Mouse (Mus musculus) liver, embryonic 11.5 days (tissue): ENCODE measurements around the gene Tshz3. TPM values are rescaled to one million over a fixed set of nuclear protein-coding genes. Genes with fewer than 3 reads are reported as not detected.

Source experiments
- ATAC-seq: fragments of 200-750 bp; cut with Nextera tagmentation; replicated peaks from 2 replicates; pipeline ENCODE4 v1.8.0; 2017; ENCODE audit warnings: moderate number of reproducible peaks, mild to moderate bottlenecking, moderate TSS enrichment, moderate library complexity; ENCODE audit not compliant: low FRiP score
- DNase-seq: peaks from one replicate; pipeline ENCODE4 v3.0.0-alpha.2; 2017; ENCODE audit warnings: low spot score
- H3K27ac ChIP-seq: fragments of 300-500 bp; sonication (generic); 2 replicates; pipeline ENCODE4 v1.5.1; 2014; ENCODE audit warnings: mild to moderate bottlenecking, low read depth, low read length, control low read depth
- H3K27me3 ChIP-seq: fragments of 300-500 bp; sonication (generic); replicated peaks from 2 replicates; pipeline ENCODE4 v1.6.1; 2014; ENCODE audit warnings: low read length, mixed read lengths; ENCODE audit not compliant: control insufficient read depth, insufficient read depth
- H3K36me3 ChIP-seq: fragments of 300-500 bp; sonication (generic); 2 replicates; pipeline ENCODE4 v1.6.1; 2014; ENCODE audit warnings: mild to moderate bottlenecking, low read length, moderate library complexity, mixed read lengths; ENCODE audit not compliant: control insufficient read depth, insufficient read depth
- H3K4me1 ChIP-seq: fragments of 300-500 bp; sonication (generic); replicated peaks from 2 replicates; pipeline ENCODE4 v1.6.1; 2014; ENCODE audit warnings: low read length, mixed read lengths; ENCODE audit not compliant: control insufficient read depth, insufficient read depth
- H3K4me2 ChIP-seq: fragments of 300-500 bp; sonication (generic); 2 replicates; pipeline ENCODE4 v1.6.1; 2014; ENCODE audit warnings: mild to moderate bottlenecking, control low read depth, moderate library complexity
- H3K4me3 ChIP-seq: fragments of 300-500 bp; sonication (generic); 2 replicates; pipeline ENCODE4 v1.5.1; 2014; ENCODE audit warnings: low read depth, low read length, control low read depth
- H3K9ac ChIP-seq: fragments of 300-500 bp; sonication (generic); 2 replicates; pipeline ENCODE4 v1.6.1; 2014; ENCODE audit warnings: low read depth, low read length, control low read depth
- H3K9me3 ChIP-seq: fragments of 300-500 bp; sonication (generic); 2 replicates; pipeline ENCODE4 v1.6.1; 2016; ENCODE audit warnings: low read length, inconsistent platforms, mixed read lengths; ENCODE audit not compliant: control insufficient read depth
- WGBS: fragments of 180-500 bp; shearing (Covaris S2); extraction: QIAGEN DNeasy Blood & Tissue Kit; methylation state at CpG from one replicate; pipeline ENCODE4 v1.1.7; 2014; 5-methylcytosine and 5-hydroxymethylcytosine counted together
- polyA plus RNA-seq: library from polyadenylated mRNA; unstranded; fragments of >200 nt; fragmentation: Nextera tagmentation; extraction: Ambion mirVana; gene quantifications from 2 replicates; pipeline ENCODE4 v1.2.1, GENCODE M21; 2014

Tshz3 gene
- polyA plus RNA-seq, 1 experiment from 2014 or later = 3.7 TPM

- Histone ChIP-seq H3K4me1 (no peaks in the 10 kb centered on the region), H3K27me3 (no peaks in the 10 kb centered on the region), H3K4me3 (no peak overlapping the region), H3K27ac (no peak overlapping the region), H3K4me2 (no peak overlapping the region), H3K36me3 (no peaks in the 10 kb centered on the region), H3K9ac (no peak overlapping the region), H3K9me3 (no peaks in the 10 kb centered on the region)
- ATAC-seq = no peak
- no peak for DNase-seq
- 89% methylated on average over 11 of the region's 11 CpGs for WGBS
These were observed 80.5 kb downstream of the Tshz3 start for GRCm38 (mm10) chr7:36778456-36778855.

- Histone ChIP-seq H3K27me3 (no peaks in the 10 kb centered on the region), H3K4me3 (no peak overlapping the region), H3K27ac (no peak overlapping the region), H3K9me3 (no peaks in the 10 kb centered on the region), H3K4me2 (no peak overlapping the region), H3K9ac (no peak overlapping the region), H3K4me1 (no peaks in the 10 kb centered on the region), H3K36me3 (no peaks in the 10 kb centered on the region)
- 65% methylated on average over 4 of the region's 4 CpGs for WGBS
- ATAC-seq (no peak), DNase-seq (no peak)
These were observed 86.4 kb downstream of the Tshz3 start for GRCm38 (mm10) chr7:36784243-36784773.

- Histone ChIP-seq H3K4me3 (no peak overlapping the region), H3K4me1 (no peaks in the 10 kb centered on the region), H3K4me2 (no peak overlapping the region), H3K9me3 (no peaks in the 10 kb centered on the region), H3K27ac (no peak overlapping the region), H3K9ac (no peak overlapping the region), H3K36me3 (no peaks in the 10 kb centered on the region), H3K27me3 (no peaks in the 10 kb centered on the region)
- DNase-seq (no peak), ATAC-seq (no peak)
- 59% methylated on average over 10 of the region's 10 CpGs for WGBS
These were observed 88.9 kb downstream of the Tshz3 start for GRCm38 (mm10) chr7:36786713-36787421.

GRCm38 (mm10) chr7:36796392-36797187 lies 98.7 kb downstream of the Tshz3 start:
- WGBS = 80% methylated on average over 15 of the region's 15 CpGs
- Histone ChIP-seq H3K27ac (no peak overlapping the region), H3K4me1 (no peaks in the 10 kb centered on the region), H3K9ac (no peak overlapping the region), H3K9me3 (no peaks in the 10 kb centered on the region), H3K36me3 (no peaks in the 10 kb centered on the region), H3K4me2 (no peak overlapping the region), H3K27me3 (no peaks in the 10 kb centered on the region), H3K4me3 (no peak overlapping the region)
- no peak for ATAC-seq
- no peak for DNase-seq
